Comparison of ENCODE assay signal across 11 mouse cellular contexts in genomic region chr14:73978694-73979093, GRCm38 (mm10).
"Had no signal": no experiment of that assay in that cellular context is flagged by ENCODE, and none has a peak within 500 bp of the region (broad histone marks: within the 10 kb centered on the region; RNA-seq: fewer than 3 reads in every experiment).

No protein-coding gene starts in this region.

- H3K27me3 ChIP-seq: midbrain, embryonic 15.5 days; neural tube, embryonic 13.5 days had no signal

- ATAC-seq: intestine, embryonic 16.5 days; midbrain, embryonic 15.5 days had no signal

- H3K36me3 ChIP-seq: midbrain, embryonic 15.5 days; neural tube, embryonic 13.5 days had no signal

- H3K4me1 ChIP-seq: midbrain, embryonic 15.5 days; neural tube, embryonic 13.5 days had no signal

- H3K9ac ChIP-seq: liver, embryonic 14.5 days; midbrain, embryonic 15.5 days; neural tube, embryonic 13.5 days had no signal

- H3K9me3 ChIP-seq: midbrain, embryonic 15.5 days; neural tube, embryonic 13.5 days had no signal

- H3K27ac ChIP-seq: liver, embryonic 14.5 days; midbrain, embryonic 15.5 days; neural tube, embryonic 13.5 days had no signal

- DNase-seq: kidney, adult 2 months; kidney, postnatal 10 days; left cerebral cortex, postnatal 4 days; lung, adult 18-20 months; right cerebral cortex, postnatal 25 days; thymus, postnatal 36 days had no signal

- H3K4me2 ChIP-seq: midbrain, embryonic 11.5 days; midbrain, embryonic 15.5 days; neural tube, embryonic 13.5 days had no signal

- H3K4me3 ChIP-seq: midbrain, embryonic 15.5 days; neural tube, embryonic 13.5 days had no signal
